Mouse (Mus musculus) intestine, embryonic 16.5 days (tissue): ENCODE data around the gene Gm12355. TPM values are rescaled to one million over a fixed set of nuclear protein-coding genes. Genes with fewer than 3 reads are reported as not detected.
A peak's percentile ranks its signal among the peaks of the same experiment; 100 is the strongest.
"Not testable (repeated sequence)": the region's sequence is repeated elsewhere in the genome, so short reads cannot be mapped to it uniquely, and the experiment has no call there.

ENCODE experiments used
- ATAC-seq: fragments of 200-750 bp; cut with Nextera tagmentation; 2 replicates; pipeline ENCODE4 v1.8.0; 2017; ENCODE audit warnings: moderate TSS enrichment, moderate library complexity
- H3K27ac ChIP-seq: fragments of 300-500 bp; sonication (generic); 2 replicates; pipeline ENCODE4 v1.5.1; 2014; ENCODE audit warnings: mild to moderate bottlenecking, low read length
- H3K27me3 ChIP-seq: fragments of 300-500 bp; sonication (generic); replicated peaks from 2 replicates; pipeline ENCODE4 v1.6.1; 2014; ENCODE audit warnings: low read length, control low read depth, mixed read lengths; ENCODE audit not compliant: control insufficient read depth, insufficient read depth
- H3K36me3 ChIP-seq: fragments of 300-500 bp; sonication (generic); 2 replicates; pipeline ENCODE4 v1.6.1; 2014; ENCODE audit warnings: low read length, control low read depth; ENCODE audit not compliant: control insufficient read depth, insufficient read depth
- H3K4me1 ChIP-seq: fragments of 300-500 bp; sonication (generic); 2 replicates; pipeline ENCODE4 v1.6.1; 2014; ENCODE audit warnings: low read length, control low read depth, mixed read lengths; ENCODE audit not compliant: control insufficient read depth, insufficient read depth
- H3K4me2 ChIP-seq: fragments of 300-500 bp; sonication (generic); 2 replicates; pipeline ENCODE4 v1.6.1; 2014; ENCODE audit warnings: low read depth, low read length, control low read depth
- H3K4me3 ChIP-seq: fragments of 300-500 bp; sonication (generic); 2 replicates; pipeline ENCODE4 v1.5.1; 2014; ENCODE audit warnings: mild to moderate bottlenecking, low read length
- H3K9ac ChIP-seq: fragments of 300-500 bp; sonication (generic); 2 replicates; pipeline ENCODE4 v1.6.1; 2014; ENCODE audit warnings: low read depth, low read length
- H3K9me3 ChIP-seq: fragments of 300-500 bp; sonication (generic); 2 replicates; pipeline ENCODE4 v1.6.1; 2016; ENCODE audit warnings: low read length, control low read depth; ENCODE audit not compliant: control insufficient read depth
- WGBS: fragments of 180-500 bp; shearing (Covaris S2); extraction: QIAGEN DNeasy Blood & Tissue Kit; methylation state at CpG from one replicate; pipeline ENCODE4 v1.1.7; 2014; 5-methylcytosine and 5-hydroxymethylcytosine counted together
- polyA plus RNA-seq: library from polyadenylated mRNA; unstranded; fragments of >200 nt; fragmentation: Nextera tagmentation; extraction: Ambion mirVana; gene quantifications from 2 replicates; pipeline ENCODE4 v1.2.1, GENCODE M21; 2015

The Gm12355 gene
- polyA plus RNA-seq = 0.33 and 0.57 TPM in 2 replicates

GRCm38 (mm10) chr11:98625611-98626410 is at the start of gene Gm12355, which contains the start of gene Gsdma3:
Gene Gm12355 (minus strand): TSS chr11:98625661.
Gene Gsdma3 (plus strand): TSS chr11:98626360.
- no peak within 1 kb of the TSS for H3K9ac ChIP-seq
- ATAC-seq = no peak
- H3K4me1 ChIP-seq = no peaks in the 10 kb centered on the region
- no peak within 1 kb of the TSS for H3K4me3 ChIP-seq
- H3K27me3 ChIP-seq = no peaks in the 10 kb centered on the region
- H3K36me3 ChIP-seq = no peaks in the 10 kb centered on the region
- H3K27ac ChIP-seq = no peak within 1 kb of the TSS
- no peaks in the 10 kb centered on the region for H3K9me3 ChIP-seq
- WGBS = 89% methylated on average over 10 of the region's 10 CpGs
- H3K4me2 ChIP-seq = no peak within 1 kb of the TSS

DNA sequence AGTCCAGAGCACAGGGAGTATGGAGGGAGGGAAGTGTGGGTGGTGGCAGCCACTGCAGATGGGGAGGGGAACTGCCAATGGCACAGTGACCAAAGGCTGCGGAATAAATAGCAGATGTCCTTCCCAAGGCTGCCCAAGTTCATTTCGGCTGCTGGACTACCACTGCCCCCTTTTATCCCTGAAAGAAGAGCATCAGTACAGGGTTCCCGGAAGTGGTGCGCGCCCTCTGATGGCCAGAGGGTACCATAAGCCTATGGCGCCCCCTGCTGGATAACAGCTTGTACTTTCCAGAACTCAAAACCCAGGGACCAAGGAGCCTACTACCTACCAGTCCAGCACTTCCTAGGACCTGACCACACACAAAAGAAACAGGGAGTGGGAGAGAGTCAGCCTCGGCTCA is 47.7 kb upstream of the Gm12355 start:
- H3K4me3 ChIP-seq, H3K4me2 ChIP-seq, H3K9me3 ChIP-seq, H3K27me3 ChIP-seq, H3K36me3 ChIP-seq, H3K4me1 ChIP-seq, H3K27ac ChIP-seq, H3K9ac ChIP-seq: not testable (repeated sequence)
- peak; percentile 67 for ATAC-seq
- WGBS = 2% methylated on average over 6 of the region's 7 CpGs

DNA sequence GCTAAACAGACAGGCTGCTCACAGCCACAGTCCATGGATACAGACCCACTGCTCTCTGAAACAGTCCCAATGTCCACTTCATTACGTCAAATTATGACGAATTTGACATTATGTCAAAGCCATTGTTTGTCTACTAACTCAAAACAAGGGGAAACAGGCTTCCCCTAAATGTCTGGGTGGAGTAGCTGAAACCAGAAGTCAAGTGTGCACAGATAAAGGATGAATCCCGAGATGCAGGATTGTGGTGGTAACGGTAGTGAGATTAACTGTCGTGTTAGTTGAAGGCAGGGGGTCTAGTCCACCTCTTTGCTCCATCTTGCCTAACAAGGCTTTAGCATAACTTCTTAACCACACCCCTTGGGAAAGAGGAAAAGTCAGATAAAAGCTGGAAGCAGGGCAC is 47.0 kb upstream of the Gm12355 start:
- H3K36me3 ChIP-seq = no peaks in the 10 kb centered on the region
- no peaks in the 10 kb centered on the region for H3K9me3 ChIP-seq
- WGBS = 79% methylated on average over 5 of the region's 5 CpGs
- no peaks in the 10 kb centered on the region for H3K27me3 ChIP-seq
- no peak for ATAC-seq
- H3K4me3 ChIP-seq = no peak overlapping the region
- no peak overlapping the region for H3K27ac ChIP-seq
- no peak overlapping the region for H3K4me2 ChIP-seq
- no peaks in the 10 kb centered on the region for H3K4me1 ChIP-seq
- no peak overlapping the region for H3K9ac ChIP-seq

DNA sequence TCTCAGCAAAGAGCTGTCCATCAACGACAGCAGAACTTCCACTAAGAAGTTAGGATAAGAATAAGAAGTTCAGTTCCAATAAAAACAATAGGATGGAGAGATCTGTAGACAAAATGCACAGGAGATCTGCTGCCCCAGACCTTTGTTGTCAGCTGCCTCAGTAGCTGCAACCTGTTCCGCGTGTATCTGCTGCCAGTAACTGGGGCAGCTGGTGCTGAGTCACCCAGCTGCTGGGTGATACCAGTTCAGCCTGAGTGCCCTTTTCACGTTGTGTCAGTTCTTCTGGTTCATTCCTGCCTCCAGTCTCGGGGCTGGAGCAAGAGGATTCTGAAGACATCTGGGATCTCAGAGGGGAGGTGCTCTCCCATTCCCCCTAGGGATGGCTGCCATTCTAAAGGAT is 46.4 kb upstream of the Gm12355 start:
- H3K4me3 ChIP-seq = no peak overlapping the region
- no peaks in the 10 kb centered on the region for H3K9me3 ChIP-seq
- H3K27me3 ChIP-seq = no peaks in the 10 kb centered on the region
- H3K4me1 ChIP-seq = no peaks in the 10 kb centered on the region
- H3K27ac ChIP-seq = no peak overlapping the region
- ATAC-seq = no peak
- WGBS = 63% methylated on average over 5 of the region's 5 CpGs
- no peaks in the 10 kb centered on the region for H3K36me3 ChIP-seq
- no peak overlapping the region for H3K4me2 ChIP-seq
- no peak overlapping the region for H3K9ac ChIP-seq

DNA sequence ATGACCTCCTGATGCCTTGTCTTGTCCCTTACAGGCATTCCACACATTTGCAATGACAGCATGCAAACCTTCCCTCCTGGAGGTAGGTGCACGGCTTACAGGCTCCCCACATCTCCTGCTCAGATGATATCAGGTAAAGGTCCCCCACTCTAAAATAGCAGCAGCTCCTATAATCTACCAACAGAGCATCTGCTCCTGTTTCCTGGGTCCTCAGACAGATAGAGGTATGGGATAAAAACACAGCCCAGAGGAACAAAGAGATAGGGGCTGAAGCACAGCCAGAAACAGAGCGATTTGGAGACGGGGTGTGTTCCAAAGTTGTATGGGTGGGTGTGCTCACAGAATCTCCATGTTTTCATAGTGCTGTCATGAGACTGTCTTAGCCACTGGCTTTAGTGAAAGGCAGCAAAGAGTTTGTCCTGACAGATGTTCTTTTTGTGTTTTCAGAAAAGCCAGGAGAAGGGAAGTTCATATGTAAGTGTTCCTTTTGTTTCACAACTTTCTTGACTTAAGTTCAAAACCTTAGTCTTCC is 45.9 kb upstream of the Gm12355 start:
- Histone ChIP-seq H3K4me1 (no peaks in the 10 kb centered on the region), H3K9ac (no peak overlapping the region), H3K36me3 (no peaks in the 10 kb centered on the region), H3K4me2 (no peak overlapping the region), H3K4me3 (no peak overlapping the region), H3K27me3 (0 out of 2 replicates have a peak, but pooled peaks cover 3% of the 10 kb centered on the region), H3K9me3 (no peaks in the 10 kb centered on the region), H3K27ac (no peak overlapping the region)
- 68% methylated on average over 3 of the region's 3 CpGs for WGBS
- ATAC-seq = no peak

GRCm38 (mm10) chr11:98668984-98669383 is 43.5 kb upstream of the Gm12355 start:
- Histone ChIP-seq H3K4me3 (no peak overlapping the region), H3K4me2 (no peak overlapping the region), H3K4me1 (no peaks in the 10 kb centered on the region), H3K27me3 (0 out of 2 replicates have a peak, but pooled peaks cover 3% of the 10 kb centered on the region), H3K27ac (no peak overlapping the region), H3K9me3 (no peaks in the 10 kb centered on the region), H3K36me3 (no peaks in the 10 kb centered on the region), H3K9ac (no peak overlapping the region)
- no peak for ATAC-seq
- 35% methylated on average over 2 of the region's 2 CpGs for WGBS

DNA sequence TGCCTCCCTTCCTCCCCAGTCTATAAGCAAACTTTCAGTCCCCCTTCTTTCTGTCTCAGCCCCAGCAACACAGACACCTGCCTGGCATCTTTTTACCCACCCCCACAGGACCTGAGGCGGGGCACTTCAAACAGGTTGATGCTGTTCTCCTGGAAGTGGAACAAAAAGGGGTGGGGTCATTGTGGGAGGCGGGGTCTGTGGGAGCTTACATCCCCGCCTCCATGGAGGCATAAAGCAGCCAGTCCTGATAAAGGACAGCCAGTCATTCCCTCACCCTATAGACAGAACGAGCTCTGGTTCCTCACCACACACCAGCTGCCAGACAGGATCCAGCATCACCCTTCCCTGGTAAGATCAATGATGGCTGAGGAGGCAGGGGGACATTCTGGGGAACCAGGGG is 38.6 kb upstream of the Gm12355 start, which contains the start of gene Gsdma:
Gene Gsdma (plus strand): TSS at position 261 of the 400 bp plus-strand sequence.
- no peak within 1 kb of the TSS for H3K4me3 ChIP-seq
- ATAC-seq = no peak

GRCm38 (mm10) chr11:98660517-98660916 is 35.1 kb upstream of the Gm12355 start:
- Histone ChIP-seq H3K4me1 (no peaks in the 10 kb centered on the region), H3K27ac (no peak overlapping the region), H3K4me2 (no peak overlapping the region), H3K9ac (no peak overlapping the region), H3K27me3 (no peaks in the 10 kb centered on the region), H3K9me3 (no peaks in the 10 kb centered on the region), H3K36me3 (no peaks in the 10 kb centered on the region), H3K4me3 (no peak overlapping the region)
- WGBS = 7% methylated on average over 6 of the region's 6 CpGs
- ATAC-seq = peak; percentile 46; the same call in 1 of the 2 replicates

More for the DNA sequence above, 38.6 kb upstream of the Gm12355 start, which contains the start of gene Gsdma:
- Histone ChIP-seq H3K9ac (no peak within 1 kb of the TSS), H3K4me2 (no peak within 1 kb of the TSS), H3K36me3 (no peaks in the 10 kb centered on the region), H3K4me1 (no peaks in the 10 kb centered on the region), H3K27ac (no peak within 1 kb of the TSS), H3K27me3 (0 out of 2 replicates have a peak, but pooled peaks cover 3% of the 10 kb centered on the region), H3K9me3 (no peaks in the 10 kb centered on the region)
- WGBS = 20% methylated on average over 4 of the region's 4 CpGs

GRCm38 (mm10) chr11:98655076-98655475 is 29.6 kb upstream of the Gm12355 start:
- not testable (repeated sequence) for H3K4me1 ChIP-seq, H3K9me3 ChIP-seq, H3K9ac ChIP-seq, H3K27ac ChIP-seq, H3K27me3 ChIP-seq, H3K4me3 ChIP-seq, H3K4me2 ChIP-seq, H3K36me3 ChIP-seq
- 13% methylated on average over 7 of the region's 7 CpGs for WGBS
- ATAC-seq = peak; percentile 42
